Mouse (Mus musculus): ENCODE data around the gene Ypel2.

Gene Ypel2

DNA sequence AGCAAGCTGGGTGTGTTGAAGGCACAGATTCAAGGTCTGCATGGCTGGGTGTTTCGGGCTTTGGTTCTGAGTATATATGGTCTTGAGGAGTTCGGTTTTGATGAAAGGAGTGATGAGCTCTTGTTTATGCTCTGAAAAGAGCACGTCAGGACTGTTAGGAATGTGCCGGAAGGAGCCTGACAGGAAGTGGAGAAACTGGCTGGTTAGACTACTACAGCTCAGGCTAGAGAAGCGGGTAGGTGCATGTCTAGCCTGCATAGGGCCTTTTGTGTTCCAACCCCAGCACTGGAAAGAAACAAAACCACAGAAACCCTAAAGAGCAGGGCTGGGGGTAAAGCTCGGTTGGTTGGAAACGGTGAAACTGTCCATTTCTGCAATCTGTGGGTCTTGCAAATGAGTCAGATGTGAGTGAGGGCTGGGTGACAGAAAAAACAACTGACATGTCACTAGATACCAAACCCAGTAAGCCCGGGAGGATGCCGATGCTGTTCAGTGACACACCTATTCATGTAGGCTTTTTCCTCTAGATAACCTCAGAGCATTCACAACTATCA is 68.3 kb downstream of the Ypel2 start:
- DNase-seq = no peak

- no peak for DNase-seq
These were observed 68.9 kb downstream of the Ypel2 start for GRCm38 (mm10) chr11:86924629-86925028.

DNA sequence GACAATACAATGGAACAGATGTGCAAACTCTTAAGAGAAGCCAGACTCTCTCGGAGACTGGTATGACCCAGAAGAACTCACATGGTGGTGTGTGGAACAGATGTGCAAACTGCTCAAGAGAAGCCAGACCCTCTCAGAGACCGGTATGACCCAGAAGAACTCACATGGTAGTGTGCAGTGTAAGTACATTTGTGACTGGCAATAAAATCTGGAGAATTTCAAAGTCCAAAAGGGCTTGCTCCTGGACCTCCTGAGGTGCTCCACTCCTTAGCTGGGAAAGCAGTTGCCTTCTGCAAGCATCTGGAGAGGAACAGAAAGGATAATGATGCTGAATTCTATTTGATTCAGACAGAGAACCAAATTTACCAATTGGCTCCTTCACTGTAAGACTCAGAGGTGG is 69.9 kb downstream of the Ypel2 start:
- DNase-seq = no peak

DNA sequence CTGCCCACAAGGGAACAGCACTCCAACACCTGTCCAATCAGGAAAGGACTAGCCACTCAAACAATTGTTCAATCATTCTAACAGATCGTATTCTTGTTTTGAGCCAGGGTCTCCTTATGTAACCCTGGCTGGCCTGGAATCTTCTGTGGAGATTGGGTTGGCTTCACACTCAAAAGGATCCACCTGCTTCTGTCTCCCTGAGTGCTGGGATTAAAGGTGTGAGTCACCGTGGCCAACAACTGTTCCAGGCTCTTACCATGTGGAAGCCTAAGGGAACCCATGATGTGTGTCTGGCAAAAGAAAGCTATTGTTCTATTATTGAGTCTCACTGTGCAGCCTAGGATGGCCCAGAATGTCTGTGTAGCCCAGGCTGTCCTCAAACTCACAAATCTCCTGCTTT is 71.5 kb downstream of the Ypel2 start:
- DNase-seq = no peak

- DNase-seq = no peak
These were observed 72.2 kb downstream of the Ypel2 start for GRCm38 (mm10) chr11:86921335-86921734.

DNA sequence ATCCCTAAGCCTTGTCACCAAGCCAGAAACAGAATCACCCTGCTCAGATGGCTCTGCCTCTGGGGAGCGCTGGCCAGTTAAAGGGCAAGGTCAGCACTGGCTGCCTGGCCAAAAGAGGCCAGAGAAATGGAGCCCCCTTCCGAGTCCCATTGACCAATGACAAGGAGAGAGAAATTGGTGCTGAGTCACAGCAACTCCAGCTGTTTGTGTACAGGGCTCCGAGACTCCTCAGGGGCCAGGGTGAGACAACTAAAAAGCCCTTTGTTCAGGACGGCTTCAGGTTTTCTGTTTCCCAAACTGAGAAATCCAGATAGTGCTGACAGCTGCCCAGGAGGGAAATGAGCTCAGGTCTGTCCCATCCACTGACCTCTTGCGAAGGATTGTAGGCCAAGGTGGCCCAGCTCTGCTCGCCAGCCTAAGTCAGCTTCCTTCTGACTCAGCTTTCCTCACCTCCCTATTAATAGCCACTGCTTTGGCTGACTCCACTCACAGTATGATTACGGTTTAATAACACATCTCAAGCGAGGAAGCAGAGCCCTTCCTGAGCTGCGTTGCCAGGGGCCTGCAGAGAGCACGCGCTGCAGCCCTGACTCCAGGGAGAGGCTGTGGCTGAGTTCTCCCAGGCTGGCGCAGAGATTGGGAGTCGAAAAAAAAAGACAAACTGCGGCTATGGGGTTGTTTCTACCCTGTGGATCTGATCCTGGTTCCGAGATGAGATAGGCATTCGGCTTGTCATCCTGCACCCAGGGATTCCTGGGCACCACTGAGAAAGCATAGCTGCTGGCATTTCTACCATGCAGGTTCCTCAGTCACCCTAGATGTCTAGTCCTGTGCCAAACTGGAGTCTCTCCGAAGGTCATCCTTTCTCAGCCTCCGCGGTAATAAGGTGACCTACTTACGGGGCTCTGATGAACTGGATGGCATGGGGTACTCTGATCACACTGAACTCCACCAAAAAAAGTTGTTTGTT is 73.1 kb downstream of the Ypel2 start:
- no peak for DNase-seq

GRCm38 (mm10) chr11:86919468-86919867 is 74.0 kb downstream of the Ypel2 start:
- no peak for DNase-seq

DNA sequence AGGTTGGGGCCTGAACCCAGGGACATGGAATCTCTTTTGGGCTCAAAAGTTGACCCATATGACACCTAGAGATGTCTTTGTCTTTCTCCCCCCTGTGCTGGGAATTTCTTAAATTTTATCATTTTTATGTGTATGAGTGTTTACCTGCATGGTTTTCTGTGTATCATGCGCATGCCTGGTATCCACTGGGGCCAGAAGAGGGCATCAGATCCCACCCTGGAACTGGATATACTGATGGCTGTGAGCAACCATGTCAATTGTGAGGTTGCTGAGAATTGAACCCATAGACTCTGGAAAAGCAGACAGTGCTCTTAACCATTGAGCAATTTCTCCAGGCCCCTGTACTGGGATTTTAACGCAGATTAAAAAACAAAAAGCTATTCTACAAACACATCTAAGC is 76.0 kb downstream of the Ypel2 start:
- no peak for DNase-seq

GRCm38 (mm10) chr11:86916596-86917249 is 76.8 kb downstream of the Ypel2 start:
- no peak for DNase-seq

- DNase-seq = no peak
These were observed 79.2 kb downstream of the Ypel2 start for GRCm38 (mm10) chr11:86914329-86914728.

DNA sequence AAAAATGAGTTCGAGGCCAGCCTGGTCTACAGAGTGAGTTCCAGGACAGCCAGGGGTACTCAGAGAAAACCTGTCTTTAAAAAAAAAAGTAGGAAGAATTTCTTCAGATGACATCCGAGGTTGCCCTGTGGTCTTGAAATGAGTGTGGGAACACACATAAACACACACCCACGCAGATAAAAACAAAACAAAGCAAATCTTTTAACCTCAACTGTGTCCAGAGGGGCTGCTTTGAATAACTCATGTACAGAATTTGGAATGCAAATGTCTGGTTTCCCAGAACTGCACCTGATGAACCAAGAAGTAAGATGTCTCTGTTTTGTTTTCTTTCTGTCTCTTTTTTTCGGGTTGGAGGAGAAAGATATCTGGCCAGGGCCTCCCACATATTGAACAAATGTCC is 83.3 kb downstream of the Ypel2 start:
- no peak for DNase-seq

DNA sequence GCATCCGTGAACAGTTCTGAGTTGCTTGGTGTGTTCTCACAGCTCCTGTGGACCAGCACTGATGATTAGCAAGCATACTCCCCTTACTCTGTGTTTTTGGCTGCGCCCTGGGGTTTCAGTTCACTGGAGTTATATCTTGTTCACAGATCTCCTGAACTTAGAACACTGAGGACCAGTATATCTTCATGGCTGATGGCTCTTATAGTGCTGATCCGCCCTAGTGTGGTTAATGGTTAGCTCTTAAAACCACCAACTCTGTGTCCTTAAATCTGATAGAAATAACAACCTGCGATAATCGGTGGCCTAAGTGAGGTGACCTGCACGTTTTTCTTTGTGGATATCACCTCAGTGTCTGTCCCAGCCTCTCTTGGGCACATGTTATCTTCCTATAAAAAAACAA is 84.5 kb downstream of the Ypel2 start:
- DNase-seq = no peak

DNA sequence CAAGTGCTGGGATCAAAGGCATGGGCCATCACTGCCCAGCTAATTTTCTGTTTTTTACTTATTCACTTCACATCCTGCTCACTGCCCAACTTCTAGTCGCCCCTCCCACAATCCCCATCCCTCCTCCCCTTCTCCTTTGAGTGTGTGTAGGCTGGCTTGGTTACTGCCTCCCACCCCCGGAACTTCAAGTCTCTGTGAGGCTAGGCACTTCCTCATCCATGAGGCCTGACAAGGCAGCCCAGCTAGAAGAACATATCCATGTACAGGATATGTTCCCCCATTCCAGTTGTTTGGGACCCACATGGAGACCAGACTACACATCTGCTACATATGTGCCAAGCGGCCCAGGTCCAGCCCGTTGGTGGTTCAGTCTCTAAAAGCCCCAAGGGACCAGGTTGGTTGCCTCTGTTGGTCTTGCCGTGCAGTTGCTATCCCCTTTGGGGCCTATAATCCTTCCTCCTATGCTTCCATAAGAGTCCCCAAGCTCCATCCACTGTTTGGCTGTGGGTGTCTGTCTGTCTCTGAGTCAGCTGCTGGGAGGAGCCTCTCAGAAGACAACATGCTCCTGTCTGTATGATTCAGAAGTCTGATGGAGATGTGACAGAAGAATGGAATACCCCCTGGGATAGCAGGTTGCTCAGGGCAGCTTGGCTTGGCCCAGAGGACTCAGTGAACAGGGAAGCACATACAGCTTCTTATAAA is 85.5 kb downstream of the Ypel2 start:
- DNase-seq = no peak

- DNase-seq = no peak
These were observed 86.5 kb downstream of the Ypel2 start for GRCm38 (mm10) chr11:86906767-86907662.

GRCm38 (mm10) chr11:86906257-86906656 is 87.2 kb downstream of the Ypel2 start:
- DNase-seq = no peak

- DNase-seq = no peak
These were observed 88.2 kb downstream of the Ypel2 start for GRCm38 (mm10) chr11:86905261-86905660.

- no peak for DNase-seq
These were observed 88.8 kb downstream of the Ypel2 start for GRCm38 (mm10) chr11:86904706-86905105.

DNA sequence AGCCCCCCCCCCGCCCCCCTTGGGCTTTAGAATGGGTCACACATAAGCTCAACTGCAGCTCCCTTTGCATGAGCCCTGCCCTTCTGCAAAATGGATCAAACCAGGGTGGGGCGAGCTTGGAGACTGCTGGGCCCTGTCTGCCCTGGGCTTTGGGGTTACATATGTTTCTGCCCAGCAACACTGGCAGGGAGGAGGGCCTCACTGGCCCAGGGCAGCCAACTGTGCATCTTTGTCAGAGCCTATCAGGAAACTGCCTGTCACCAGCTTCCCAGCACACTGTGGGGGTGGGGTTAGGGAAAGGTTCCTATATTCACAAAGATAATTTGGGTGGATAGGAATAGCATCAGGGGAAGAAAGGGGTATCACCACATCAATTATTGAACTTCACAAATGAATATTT is 95.1 kb downstream of the Ypel2 start:
- DNase-seq = no peak

GRCm38 (mm10) chr11:86895567-86895966 is 97.9 kb downstream of the Ypel2 start:
- no peak for DNase-seq

- DNase-seq = no peak
These were observed 98.4 kb downstream of the Ypel2 start for GRCm38 (mm10) chr11:86895156-86895555.

GRCm38 (mm10) chr11:86894171-86894577 is 99.3 kb downstream of the Ypel2 start:
- DNase-seq = peak; percentile 82

DNA sequence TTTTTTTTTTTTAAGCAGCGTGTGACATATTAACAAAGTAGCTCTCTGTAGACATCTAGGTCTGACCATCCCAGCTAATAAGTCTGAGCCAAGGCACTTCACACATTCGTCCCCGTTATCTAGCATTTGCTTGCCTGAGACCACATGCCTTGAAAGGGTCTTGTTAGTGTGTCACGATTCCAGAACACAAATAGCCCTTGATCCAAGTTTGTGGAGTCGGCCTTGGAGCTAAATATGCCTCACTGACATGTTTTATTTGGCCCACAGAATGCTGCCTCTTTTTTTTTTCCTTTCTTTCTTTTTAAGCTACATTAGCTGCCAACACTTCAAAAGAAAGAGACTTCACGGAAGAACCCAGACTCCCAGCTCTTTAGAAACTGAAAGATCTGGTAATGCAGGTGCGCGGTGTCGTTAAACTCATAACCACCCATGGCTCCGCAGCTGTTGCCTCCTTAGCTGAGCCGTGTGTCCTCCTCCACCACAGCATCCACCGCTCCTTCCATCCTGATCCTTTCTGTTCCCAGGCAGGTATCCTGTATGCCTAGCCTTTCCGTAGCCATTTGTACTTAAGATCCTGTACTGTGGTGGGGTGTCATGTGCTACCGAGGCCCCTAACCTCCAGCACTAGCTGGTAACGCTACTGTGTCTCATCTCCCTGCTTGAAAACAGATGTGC is 100.4 kb downstream of the Ypel2 start:
- DNase-seq = no peak
